Mouse (Mus musculus) megakaryocyte, embryonic 14.5 days (primary cell): ENCODE measurements at regions not wholly inside any gene's neighbourhood (a gene's known extent, or its start where the extent isn't known, plus 50 kb on each side); places are given as distances from the start of the nearest gene placed in this dataset.

Experiments used
- FLI1 ChIP-seq: IDR thresholded peaks from 2 replicates; pipeline ENCODE4 v1.6.1; 2012; ENCODE audit warnings: low read length, inconsistent platforms, mixed read lengths
- GATA1 ChIP-seq: IDR thresholded peaks from 3 replicates; pipeline ENCODE4 v1.6.1; 2012; ENCODE audit warnings: mixed read lengths, low read length, inconsistent platforms, borderline replicate concordance

- TF ChIP-seq GATA1 = no peak
- no peak for TF ChIP-seq FLI1
Observed at GRCm38 (mm10) chr6:117709212-117709611, 131.8 kb upstream of the Zfp637 start.
